Mouse (Mus musculus) brain, adult 2 months (tissue): Measurements from ENCODE around the gene Hnrnpm.

Experiments used
- DNase-seq: peaks from one replicate; pipeline ENCODE4 v3.0.0; 2011; ENCODE audit warnings: low read depth, low spot score

Hnrnpm gene

GRCm38 (mm10) chr17:33598506-33598905 is 88.2 kb downstream of the Hnrnpm start:
- no peak for DNase-seq

- no peak for DNase-seq
These were observed 89.4 kb downstream of the Hnrnpm start for GRCm38 (mm10) chr17:33597271-33597670.
